Mouse (Mus musculus): Measurements from ENCODE around the gene Cldn34c3. TPM values are rescaled to one million over a fixed set of nuclear protein-coding genes. Genes with fewer than 3 reads are reported as not detected.
"Not testable (repeated sequence)": the region's sequence is repeated elsewhere in the genome, so short reads cannot be mapped to it uniquely, and the experiment has no call there.

The Cldn34c3 gene
- not detected in 2 replicates for polyA plus RNA-seq (2012; rRNA removed)

DNA sequence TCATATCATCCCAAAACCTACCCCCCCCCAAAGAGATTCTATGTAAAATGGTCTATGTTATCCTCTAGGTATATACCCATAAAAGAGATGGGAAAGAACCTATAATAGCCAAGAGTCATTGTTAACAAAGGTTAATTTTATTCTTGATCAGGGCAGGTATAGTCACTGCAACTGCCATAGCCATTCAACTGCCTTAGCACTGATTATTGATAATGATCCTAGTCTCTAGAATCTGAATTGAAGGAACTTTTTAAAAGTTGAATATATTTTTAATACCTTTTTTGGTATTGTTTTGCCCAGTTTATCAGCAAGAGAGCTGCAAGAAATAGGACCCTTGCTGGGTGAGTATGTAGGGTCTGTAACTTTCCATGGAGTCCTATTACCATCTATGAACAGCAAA lies at the start of gene Cldn34c3:
TSS of gene Cldn34c3 (plus strand) at position 301 of the 400 bp plus-strand sequence.
- not testable (repeated sequence) for H3K36me3 ChIP-seq (ENCODE audit: control insufficient read depth, insufficient read depth, low read length); H3K27ac ChIP-seq (ENCODE audit: insufficient read depth, low read length); DNase-seq (ENCODE audit: low read depth in 1 of 2, low spot score in 2 of 2); H3K27me3 ChIP-seq (ENCODE audit: control insufficient read depth, insufficient read depth, low read length); H3K4me3 ChIP-seq (ENCODE audit: extremely low read depth, insufficient read depth, insufficient read length); H3K4me1 ChIP-seq (ENCODE audit: control insufficient read depth, insufficient read depth, insufficient read length)

Other genes starting within 250 kb of the Cldn34c3 start
- not detected in 2 replicates for gene Cldn34c2, start 212.0 kb upstream of the Cldn34c3 start, polyA plus RNA-seq (2012; rRNA removed)
- gene Gm17467, start 88.9 kb upstream of the Cldn34c3 start, polyA plus RNA-seq (2012; rRNA removed) = not detected in 2 replicates